Mouse (Mus musculus): Measurements from ENCODE around the gene Casz1.

Gene Casz1

GRCm38 (mm10) chr4:148797475-148798324 is 6.5 kb upstream of the Casz1 start:
- in situ Hi-C loops (cut with MboI, MseI): no loop called here

DNA sequence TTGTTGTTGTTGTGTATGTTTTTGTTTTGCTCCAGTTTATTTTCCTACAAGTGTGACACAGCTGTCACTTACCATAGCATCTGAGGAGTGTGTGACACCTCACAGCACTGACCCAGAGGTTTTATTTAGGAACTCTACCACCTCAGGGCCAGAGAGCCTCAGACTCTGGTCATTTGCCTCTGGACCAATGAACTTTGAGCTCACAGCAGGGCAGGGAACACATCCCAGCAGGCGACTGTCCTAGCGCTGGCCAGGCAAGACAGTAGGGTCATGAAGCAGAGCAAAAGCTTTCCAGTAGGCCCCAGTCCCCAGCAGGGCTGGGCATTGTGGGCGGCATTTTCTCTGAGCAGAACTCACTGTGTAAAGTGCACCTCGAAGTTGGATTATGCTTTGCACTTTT is 1.2 kb upstream of the Casz1 start:
- in situ Hi-C loops (cut with MboI, MseI): no loop called here

GRCm38 (mm10) chr4:148803636-148804035 is 593 bp upstream of the Casz1 start:
- in situ Hi-C loops (cut with MboI, MseI): no loop called here

GRCm38 (mm10) chr4:148804780-148805160 is 541 bp downstream of the Casz1 start:
- in situ Hi-C loops (cut with MboI, MseI): no loop called here

DNA sequence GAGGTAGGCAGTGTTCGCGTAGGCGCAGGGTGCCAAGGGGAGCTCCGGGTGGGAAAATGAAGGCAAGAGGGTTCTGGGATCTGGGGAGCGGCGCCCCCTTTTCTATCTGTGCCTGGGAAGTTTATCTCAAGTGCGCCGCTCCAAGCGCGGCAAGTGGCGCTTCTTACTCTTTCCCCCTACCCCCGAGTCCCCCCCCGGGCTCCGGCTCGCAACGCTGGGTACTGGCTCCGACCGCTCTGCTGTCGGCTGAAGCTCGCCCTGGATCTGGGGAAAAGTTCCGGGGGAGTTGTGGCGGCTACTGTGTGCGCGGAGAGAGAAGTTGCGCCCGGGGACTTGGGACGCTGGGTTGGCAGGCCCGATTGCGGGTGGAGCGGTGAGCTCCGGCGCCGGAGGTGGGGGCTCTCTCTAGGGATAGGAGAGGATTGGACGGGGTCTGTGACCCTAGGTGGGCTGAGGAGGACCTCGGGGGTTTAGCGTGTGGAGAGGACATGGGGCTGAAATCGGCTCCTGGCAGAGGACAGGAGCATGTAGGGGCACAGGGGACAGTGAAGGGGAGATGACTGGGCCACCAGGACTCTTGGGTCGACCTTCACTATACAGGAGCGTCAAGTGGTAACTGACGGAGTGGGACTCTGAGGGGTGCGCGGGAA is 1.1 kb downstream of the Casz1 start:
- in situ Hi-C loops (cut with MboI, MseI): no loop called here

- in situ Hi-C loops (cut with MboI, MseI): no loop called here
These were observed 1.9 kb downstream of the Casz1 start for GRCm38 (mm10) chr4:148805811-148806747.

- in situ Hi-C loops (cut with MboI, MseI): no loop called here
These were observed 2.6 kb downstream of the Casz1 start for GRCm38 (mm10) chr4:148806836-148807235.

GRCm38 (mm10) chr4:148807397-148807796 is 3.2 kb downstream of the Casz1 start:
- in situ Hi-C loops (cut with MboI, MseI): no loop called here

GRCm38 (mm10) chr4:148808839-148809238 is 4.6 kb downstream of the Casz1 start:
- in situ Hi-C loops (cut with MboI, MseI): no loop called here

DNA sequence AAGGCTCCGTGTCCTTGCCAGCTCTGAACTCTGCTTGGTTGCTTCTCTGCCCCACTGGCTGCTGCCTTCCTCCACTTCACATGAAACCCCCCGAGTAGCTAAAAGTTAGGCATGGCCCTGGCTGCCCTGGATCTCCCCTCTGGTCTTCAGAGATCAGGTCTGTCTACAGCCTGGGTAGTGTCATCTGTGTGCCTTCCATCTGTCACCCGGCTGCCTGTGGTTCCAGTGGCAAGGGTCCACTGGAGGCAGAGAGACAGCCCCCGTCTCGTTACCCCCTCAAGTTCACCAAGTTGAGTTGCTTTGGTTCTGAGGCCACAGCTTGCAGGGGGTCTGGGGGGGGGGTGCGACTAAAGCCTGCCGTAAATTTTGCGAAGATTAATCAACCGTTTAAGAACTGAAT is 6.5 kb downstream of the Casz1 start:
- in situ Hi-C loops (cut with MboI, MseI): no loop called here

GRCm38 (mm10) chr4:148811940-148812339 is 7.7 kb downstream of the Casz1 start:
- in situ Hi-C loops (cut with MboI, MseI): no loop called here

GRCm38 (mm10) chr4:148813247-148813646 is 9.0 kb downstream of the Casz1 start:
- in situ Hi-C loops (cut with MboI, MseI): no loop called here

DNA sequence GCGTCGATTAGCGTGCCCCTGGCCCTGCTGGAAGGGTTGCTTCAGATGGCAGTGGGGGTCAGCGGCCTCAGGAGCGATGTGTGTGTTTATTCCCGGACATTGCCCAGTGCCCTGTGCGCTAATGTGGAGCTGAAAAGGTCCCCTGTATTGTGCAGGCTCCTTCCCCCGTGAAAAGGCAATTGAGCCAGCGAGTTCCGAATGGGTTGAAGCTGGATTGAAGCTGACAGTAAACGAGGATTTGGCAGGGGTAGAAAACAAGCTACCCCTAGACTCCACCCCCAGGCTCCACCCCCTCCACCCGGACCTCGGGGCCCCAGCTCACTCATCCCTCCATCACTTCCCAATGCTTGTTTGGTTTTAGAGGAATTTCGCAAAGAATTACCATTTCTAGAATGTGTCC is 12.3 kb downstream of the Casz1 start:
- in situ Hi-C loops (cut with MboI, MseI): no loop called here

DNA sequence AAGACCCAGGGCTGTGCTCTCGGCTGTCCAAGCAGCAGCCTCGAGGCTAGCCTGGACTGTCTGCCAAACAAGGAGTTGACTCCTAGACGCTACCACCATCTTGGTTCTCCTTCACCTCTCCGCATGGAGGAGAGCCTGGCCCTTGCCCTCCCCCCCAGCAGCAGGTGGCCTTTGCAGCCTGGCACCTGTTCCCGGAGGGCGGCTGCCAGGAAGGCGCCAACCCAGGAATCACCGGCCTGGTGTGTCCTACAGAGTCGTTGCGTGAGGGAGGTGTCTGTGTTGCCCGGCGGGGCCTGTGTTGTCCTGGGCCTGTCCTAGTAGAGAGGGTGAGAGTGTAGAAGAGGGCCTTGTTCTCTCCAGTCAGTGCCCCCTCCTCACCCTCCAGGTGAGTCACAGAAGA is 13.9 kb downstream of the Casz1 start:
- in situ Hi-C loops (cut with MboI, MseI): no loop called here

DNA sequence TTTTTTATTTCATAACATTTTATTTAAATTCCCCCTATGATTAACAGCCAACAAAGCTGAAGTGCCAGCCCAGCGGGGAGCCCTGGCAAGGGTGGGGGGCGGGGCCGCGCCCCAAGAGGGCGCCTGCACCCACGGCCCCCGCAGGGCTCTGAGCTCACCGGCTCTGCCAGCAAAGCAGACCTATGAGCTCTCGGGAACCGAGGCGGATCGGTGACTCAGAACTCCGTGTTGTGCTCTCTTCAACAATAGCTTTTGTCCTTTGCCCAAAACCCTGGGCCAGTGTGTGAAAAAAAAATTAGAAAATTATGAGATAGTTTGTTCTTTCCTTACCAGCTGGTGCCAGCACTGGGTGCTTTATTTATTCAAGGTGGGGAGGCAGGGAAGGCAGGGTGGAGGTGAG is 15.9 kb downstream of the Casz1 start:
- in situ Hi-C loops (cut with MboI, MseI): no loop called here

DNA sequence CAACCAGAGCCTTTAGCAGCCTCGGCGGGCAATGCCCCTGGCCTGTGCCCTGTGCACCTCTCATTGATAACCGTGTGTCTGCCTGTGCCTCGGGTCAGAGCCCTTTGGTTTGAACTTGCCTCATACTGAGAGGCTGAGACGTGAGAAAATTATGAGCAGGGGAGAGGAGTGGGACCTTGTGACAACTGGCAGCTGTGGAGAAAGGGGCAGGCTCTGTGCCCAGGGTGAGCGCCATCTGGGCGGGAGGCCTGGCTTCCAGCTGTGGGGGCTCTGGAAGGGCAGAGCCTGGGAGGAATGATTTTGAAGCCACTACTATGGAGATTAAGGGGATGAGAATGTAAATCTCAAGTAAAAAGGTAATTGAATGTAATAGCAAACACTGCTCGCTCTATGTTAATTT is 19.1 kb downstream of the Casz1 start:
- in situ Hi-C loops (cut with MboI, MseI): no loop called here

DNA sequence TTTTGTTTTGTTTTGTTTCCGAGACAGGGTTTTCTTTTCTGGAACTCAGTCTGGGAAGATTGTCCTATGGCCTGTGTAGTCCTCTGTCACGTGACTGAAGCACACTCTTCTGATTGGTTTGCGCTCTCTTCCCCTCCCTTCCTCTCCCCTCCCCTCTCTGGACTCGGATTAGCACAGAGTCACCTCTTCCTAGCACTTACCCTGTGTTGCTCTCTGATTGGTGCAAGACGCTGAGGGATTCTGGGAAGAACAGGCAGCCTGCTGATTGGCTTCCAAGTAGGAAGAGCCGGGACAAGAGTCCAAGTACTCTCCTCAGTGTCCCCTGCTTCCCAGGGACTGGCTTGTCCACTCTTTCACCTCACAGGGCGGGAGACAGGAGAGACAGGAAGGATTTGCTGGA is 26.1 kb downstream of the Casz1 start:
- in situ Hi-C loops (cut with MboI, MseI): no loop called here

DNA sequence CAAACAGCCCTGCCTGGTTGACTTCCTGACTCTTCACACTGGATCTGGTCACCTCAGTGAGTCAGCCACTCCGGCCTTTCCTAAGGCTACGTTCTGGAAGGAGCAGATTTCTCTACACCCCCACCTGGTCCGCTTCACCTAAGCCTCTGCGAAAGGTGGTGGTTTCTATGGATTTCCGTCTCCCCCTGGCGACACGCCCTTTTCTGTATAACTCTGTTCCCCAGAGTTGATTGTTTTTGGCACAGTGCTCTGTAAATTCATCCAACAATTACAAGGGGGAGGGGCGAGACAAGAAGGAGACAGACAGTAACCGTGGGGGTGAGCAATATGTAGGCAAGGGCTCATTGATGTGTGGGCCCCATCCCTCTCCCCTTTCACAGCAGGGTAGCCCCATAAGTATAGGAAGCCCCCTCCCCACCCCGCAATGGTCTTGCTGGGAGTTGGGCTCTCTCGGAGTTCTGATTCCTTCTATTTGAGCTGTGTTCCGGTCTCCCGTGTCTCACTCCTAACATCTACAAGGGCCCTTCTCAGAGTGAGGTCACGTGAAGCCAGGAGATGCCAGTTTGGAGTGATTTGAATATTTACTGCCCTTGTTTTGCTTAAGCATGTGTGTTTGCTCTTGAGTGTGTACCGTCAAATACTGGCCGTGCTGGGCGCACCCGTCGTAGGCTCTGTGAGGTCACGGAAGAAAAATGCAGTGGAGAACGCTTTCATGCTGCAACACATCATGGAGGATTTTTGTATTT is 29.2 kb downstream of the Casz1 start:
- in situ Hi-C loops (cut with MboI, MseI): no loop called here

GRCm38 (mm10) chr4:148836391-148836790 is 32.2 kb downstream of the Casz1 start:
- in situ Hi-C loops (cut with MboI, MseI): no loop called here

GRCm38 (mm10) chr4:148837046-148837445 is 32.8 kb downstream of the Casz1 start:
- in situ Hi-C loops (cut with MboI, MseI): no loop called here

DNA sequence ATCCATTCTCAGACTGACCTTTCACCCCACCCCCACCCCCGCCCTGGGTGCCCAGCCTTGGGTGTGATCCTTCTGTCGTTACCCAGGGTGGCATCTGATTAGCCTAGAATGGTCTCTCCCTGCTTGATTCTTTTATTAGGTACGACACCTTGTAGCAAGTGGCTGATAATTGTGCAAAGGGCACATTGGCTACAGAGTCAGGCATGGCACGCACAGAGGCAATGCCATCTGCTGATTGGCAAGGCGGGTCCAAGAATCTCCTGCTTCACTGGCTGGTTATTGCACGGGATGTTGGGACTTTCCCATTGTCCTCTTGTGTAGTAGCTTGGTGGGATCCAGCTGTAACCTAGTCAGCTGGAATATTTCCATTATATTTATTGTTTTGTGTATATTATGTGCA is 33.4 kb downstream of the Casz1 start:
- in situ Hi-C loops (cut with MboI, MseI): no loop called here
